Mouse (Mus musculus) skeletal muscle tissue, postnatal 0 days (tissue): ENCODE data around the gene Gdpd3. TPM values are rescaled to one million over a fixed set of nuclear protein-coding genes. Genes with fewer than 3 reads are reported as not detected.

Experiments used
- polyA plus RNA-seq: library from polyadenylated mRNA; unstranded; fragments of >200 nt; fragmentation: Nextera tagmentation; extraction: Ambion mirVana; gene quantifications from 2 replicates; pipeline ENCODE4 v1.2.1, GENCODE M21; 2015

Gene Gdpd3
- polyA plus RNA-seq, result 1.2 and 2.3 TPM in 2 replicates

GRCm38 (mm10) chr7:126766201-126766600, at the start of gene Gdpd3:
Gdpd3 (plus strand) TSS chr7:126766334.

DNA sequence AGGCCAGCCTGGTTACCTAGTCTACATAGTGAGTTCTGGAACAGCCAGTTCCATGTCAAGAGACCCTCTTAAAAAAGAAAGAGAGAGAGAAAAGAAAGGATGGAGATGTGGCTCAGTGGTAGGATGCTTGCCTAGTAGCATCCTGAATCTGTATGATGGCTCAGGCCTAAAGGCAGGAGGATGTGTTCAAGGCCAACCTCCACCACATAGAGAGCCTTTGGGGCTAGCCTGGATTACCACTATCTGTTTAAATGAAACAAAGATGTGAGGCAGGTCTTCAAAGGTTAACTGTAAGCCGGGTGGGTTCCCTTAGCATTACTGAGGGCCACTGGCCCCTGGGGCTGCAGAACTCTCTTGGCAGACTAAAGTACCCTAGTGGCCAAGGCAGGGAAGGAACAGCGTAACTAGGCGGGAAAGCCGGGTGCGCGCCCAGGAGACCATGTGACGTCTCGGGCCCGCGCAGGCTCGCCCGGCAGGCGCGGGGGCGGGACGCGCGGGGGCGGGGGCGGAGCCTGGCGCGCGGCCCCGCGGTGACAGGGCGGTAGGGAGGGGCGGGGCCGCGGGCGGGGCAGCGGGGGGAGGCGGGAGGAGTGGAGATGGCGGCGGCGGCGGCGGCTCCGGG, 7.0 kb upstream of the Gdpd3 start, which contains the start of gene Mapk3:
Mapk3 (plus strand) TSS at position 552 of the 622 bp plus-strand sequence.

DNA sequence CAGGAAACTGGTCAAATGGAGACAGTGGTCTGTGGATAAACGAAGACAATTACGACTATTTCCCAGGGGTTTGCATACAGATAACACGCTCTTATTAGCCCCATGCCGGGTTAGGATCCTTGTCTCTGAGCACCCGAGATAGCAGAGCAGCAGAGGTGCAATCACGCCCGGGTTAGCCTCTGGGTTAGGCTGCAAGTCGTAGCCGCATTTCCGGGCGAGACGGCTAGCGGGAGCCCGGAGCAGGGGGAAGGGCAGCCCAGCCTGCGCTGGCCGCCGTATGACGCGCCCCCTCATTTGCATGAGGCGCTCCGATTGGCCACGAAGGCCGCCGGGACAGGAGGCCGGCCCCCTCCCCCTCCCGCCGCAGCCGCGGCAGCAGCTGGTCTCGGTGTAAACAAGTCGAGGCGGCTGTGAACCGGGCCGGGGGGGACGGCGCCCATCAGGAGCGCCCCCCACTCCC, 10.5 kb downstream of the Gdpd3 start, which contains the start of gene Ypel3:
Ypel3 (plus strand) TSS at position 358 of the 460 bp plus-strand sequence.

DNA sequence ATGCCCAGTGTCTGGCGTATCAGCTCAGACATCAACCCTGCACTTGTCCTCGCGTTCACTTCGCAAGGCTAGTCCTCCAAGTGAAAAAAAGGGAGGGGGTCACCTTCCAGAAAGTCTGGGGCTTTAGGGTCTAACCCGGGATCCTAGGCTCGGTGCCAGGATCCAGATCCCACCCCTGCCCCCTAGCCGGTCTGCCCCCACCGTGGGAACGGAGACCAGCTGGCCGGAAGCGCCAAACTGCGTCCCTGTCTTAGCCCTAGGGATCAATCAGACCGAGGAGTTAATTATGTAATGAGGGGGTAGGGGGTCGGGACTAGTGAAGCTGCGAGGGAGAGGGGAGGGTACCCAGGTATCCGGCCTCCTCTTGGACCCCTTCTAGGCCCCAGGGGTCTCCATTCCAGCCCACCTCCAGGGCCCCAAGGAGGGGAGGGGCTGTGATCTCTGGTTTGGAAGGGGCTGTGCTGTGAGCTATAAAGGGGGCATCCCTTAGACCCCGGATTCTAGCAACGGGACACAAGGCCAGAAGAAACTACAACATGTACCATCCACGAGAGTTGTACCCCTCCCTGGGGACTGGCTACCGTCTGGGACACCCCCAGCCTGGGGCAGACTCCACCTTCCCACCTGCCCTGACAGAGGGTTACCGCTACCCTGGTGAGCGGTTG, 15.0 kb downstream of the Gdpd3 start, which contains the start of gene Tbx6:
Tbx6 (plus strand) TSS at position 513 of the 665 bp plus-strand sequence.

DNA sequence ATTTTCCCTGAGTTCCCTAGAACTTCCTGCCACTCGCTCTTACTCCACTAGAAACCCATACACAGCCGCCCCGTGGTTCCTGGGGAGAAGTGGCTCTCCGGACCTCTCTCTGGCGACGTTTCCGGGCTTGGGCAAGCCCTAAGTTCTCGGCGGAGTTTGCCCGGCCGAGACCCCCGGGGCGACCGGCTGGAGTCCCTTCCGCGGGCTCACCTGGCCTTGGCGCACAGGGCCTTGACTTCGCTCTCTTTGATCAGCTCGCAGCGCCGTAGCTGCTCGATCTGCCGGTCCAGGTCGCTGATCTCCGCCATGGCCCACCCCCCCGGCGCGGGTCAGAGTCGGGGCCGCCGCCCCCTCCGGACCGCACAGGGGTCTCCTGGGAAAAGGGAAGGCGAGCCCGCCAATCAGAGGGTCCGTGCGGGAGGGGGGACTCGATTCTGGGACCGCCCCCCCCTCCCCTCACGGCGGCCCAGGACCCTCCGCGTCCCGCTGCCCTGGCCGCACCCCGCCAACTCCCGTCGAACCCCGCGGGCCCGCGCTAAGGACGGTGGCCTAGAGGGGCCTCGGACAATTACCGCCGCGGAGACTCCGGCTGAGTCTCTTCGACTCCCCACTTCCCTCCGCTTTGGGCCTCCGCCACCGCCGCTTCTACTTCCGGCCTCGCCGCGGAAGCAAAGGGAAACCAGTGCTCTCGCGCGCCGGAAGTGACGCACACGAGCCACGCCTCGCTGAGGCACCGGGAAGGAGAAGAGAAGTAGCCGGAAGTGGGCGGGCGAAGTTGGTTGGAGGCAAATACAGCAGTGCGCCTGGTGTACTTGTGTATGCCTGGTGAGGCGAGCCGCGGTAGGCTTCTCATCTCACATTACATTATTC, 26.0 kb downstream of the Gdpd3 start, which contains the start of gene Ppp4c:
Ppp4c (minus strand) TSS at position 646 of the 870 bp plus-strand sequence.

DNA sequence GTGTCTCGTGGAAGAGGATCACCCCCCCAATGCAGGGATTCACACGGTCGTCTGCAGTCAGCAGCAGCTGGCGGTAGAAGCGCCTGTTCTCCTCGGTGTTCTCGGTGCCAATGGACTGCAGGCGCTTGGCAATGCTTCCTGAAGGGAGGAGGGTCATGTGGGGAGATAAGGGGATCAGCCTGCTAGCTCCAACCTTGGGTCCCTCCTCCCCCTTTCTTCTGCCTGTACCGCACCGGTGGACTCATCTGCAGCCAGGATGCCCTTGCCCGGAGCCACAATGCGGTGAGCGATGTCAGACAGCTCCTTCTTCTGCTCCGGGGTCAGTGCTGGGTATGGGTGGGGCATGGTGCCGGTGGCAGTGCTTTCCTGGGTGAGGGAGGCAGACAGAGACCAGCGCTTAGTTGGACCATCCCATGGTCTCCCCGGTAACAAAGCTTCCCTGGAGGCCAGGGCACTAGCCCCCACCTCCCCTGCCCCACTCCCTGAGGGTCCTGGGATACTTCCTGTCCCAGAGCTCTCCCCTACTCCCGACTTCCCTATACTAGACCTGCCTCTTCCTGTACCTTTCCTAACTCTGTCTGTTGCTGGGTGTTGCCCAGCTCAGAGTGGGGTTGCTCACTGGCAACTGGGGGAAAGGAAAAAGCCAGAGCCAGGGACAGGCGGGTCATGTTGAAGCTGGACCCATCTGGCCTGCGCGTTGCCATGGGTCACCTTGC, 31.4 kb downstream of the Gdpd3 start, which contains the start of gene Fam57b:
Fam57b (plus strand) TSS at position 258 of the 716 bp plus-strand sequence.

Other genes with a start within 250 kb of the Gdpd3 start
- 125 and 130 TPM in 2 replicates for gene Eif3c, start 199.9 kb upstream of the Gdpd3 start, polyA plus RNA-seq
- 0.72 and 1.1 TPM in 2 replicates for gene Apobr, start 181.4 kb upstream of the Gdpd3 start, polyA plus RNA-seq
- 11.5 and 16.2 TPM in 2 replicates for gene Cln3, start 180.5 kb upstream of the Gdpd3 start, polyA plus RNA-seq
- not detected in 2 replicates for gene Il27, start 171.4 kb upstream of the Gdpd3 start, polyA plus RNA-seq
- 28.9 and 66.2 TPM in 2 replicates for gene Nupr1, start 135.5 kb upstream of the Gdpd3 start, polyA plus RNA-seq
- 17.4 and 21.8 TPM in 2 replicates for gene Sgf29, start 117.0 kb upstream of the Gdpd3 start, polyA plus RNA-seq
- gene Sult1a1, start 89.9 kb upstream of the Gdpd3 start, polyA plus RNA-seq, result 27.9 and 56.4 TPM in 2 replicates
- gene Bola2, start 70.9 kb upstream of the Gdpd3 start, polyA plus RNA-seq, result 73.2 and 75.7 TPM in 2 replicates
- 3.7 and 5.2 TPM in 2 replicates for gene Slx1b, start 70.5 kb upstream of the Gdpd3 start, polyA plus RNA-seq
- 12.8 and 18.1 TPM in 2 replicates for gene Coro1a, start 58.5 kb upstream of the Gdpd3 start, polyA plus RNA-seq
- gene Mapk3, start 6.7 kb upstream of the Gdpd3 start, polyA plus RNA-seq, result 40.3 and 40.6 TPM in 2 replicates
- 155 and 192 TPM in 2 replicates for gene Ypel3, start 10.6 kb downstream of the Gdpd3 start, polyA plus RNA-seq
- gene Tbx6, start 15.1 kb downstream of the Gdpd3 start, polyA plus RNA-seq, result 0.15 and 0.27 TPM in 2 replicates
- gene Ppp4c, start 26.2 kb downstream of the Gdpd3 start, polyA plus RNA-seq, result 94.5 and 113 TPM in 2 replicates
- gene Fam57b, start 31.3 kb downstream of the Gdpd3 start, polyA plus RNA-seq, result 1.6 and 1.8 TPM in 2 replicates
- gene 4930451I11Rik, start 65.3 kb downstream of the Gdpd3 start, polyA plus RNA-seq, result not detected in 2 replicates
- gene Doc2a, start 81.1 kb downstream of the Gdpd3 start, polyA plus RNA-seq, result 0.24 and 0.37 TPM in 2 replicates
- gene Hirip3, start 95.6 kb downstream of the Gdpd3 start, polyA plus RNA-seq, result 10.0 TPM in 2 replicates
- gene Ino80e, start 96.0 kb downstream of the Gdpd3 start, polyA plus RNA-seq, result 28.3 and 39.2 TPM in 2 replicates
- gene Taok2, start 118.4 kb downstream of the Gdpd3 start, polyA plus RNA-seq, result 17.4 and 18.3 TPM in 2 replicates
- 22.8 and 29.8 TPM in 2 replicates for gene Tmem219, start 156.6 kb downstream of the Gdpd3 start, polyA plus RNA-seq
- gene Kctd13, start 162.5 kb downstream of the Gdpd3 start, polyA plus RNA-seq, result 6.0 and 7.1 TPM in 2 replicates
- not detected in 2 replicates for gene Asphd1, start 183.2 kb downstream of the Gdpd3 start, polyA plus RNA-seq
- 0.65 and 0.96 TPM in 2 replicates for gene Sez6l2, start 184.2 kb downstream of the Gdpd3 start, polyA plus RNA-seq
- 45.2 and 57.4 TPM in 2 replicates for gene Cdipt, start 209.6 kb downstream of the Gdpd3 start, polyA plus RNA-seq
- 1.2 and 1.6 TPM in 2 replicates for gene Cdiptos, start 209.8 kb downstream of the Gdpd3 start, polyA plus RNA-seq
- 13.8 and 18.8 TPM in 2 replicates for gene Mvp, start 248.3 kb downstream of the Gdpd3 start, polyA plus RNA-seq